Mouse (Mus musculus) spleen, adult 12 weeks (tissue): ENCODE measurements around the gene Gse1.

Experiments used
- DNase-seq: peaks from one replicate; pipeline ENCODE4 v3.0.0; 2022; ENCODE audit warnings: low spot score

Gene Gse1

DNA sequence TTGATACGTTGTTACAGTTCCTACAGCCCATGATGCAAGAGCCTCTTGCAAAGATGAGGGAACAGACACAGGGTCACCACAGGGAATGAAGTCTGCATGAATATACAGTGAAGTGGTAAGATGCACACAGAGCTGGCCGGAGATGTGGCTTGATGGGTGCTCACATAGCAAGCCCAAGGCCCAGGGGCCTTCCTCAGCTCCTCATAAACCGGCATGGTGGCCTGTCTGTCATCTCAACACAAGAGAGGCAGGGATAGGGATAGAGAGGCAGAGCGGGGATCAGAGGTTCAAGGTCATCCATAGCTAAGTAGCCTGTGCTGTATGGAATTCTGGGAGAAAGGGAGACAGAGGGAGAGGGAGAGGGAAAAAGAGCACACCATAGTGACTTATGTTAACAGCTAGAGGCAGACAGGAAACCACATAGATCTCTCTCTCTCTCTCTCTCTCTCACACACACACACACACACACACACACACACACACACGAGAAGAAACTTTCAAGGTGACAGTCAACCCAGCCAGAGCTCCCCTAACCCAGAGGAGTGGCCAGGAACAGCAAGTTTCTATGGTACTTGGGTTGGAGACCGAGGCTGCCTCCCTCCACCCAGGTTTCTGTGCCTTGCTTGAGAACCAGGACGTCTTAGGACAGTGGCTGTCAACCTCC, 175.5 kb downstream of the Gse1 start:
- DNase-seq: no peak

DNA sequence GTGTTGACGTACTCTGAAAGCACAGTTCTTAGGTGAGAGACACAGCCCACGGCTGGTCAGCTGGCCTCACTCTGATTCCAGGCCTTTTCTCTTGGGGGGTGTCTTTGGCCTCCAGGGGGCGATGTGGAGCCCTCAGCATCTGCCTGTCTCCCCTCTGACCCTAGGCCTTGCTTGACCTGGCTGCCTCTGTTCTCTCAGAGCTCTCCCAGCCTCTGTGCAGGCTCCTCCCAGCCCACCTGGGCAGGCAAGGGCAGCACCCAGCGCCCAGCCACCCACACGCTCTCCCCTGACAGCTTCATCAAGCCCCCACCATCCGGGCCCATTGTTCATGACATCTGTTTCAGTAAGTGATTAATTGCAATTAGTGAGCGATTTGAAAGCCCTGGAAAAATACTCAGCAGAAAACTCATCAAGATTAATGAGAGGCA, 176.4 kb downstream of the Gse1 start:
- DNase-seq: peak; percentile 59

DNA sequence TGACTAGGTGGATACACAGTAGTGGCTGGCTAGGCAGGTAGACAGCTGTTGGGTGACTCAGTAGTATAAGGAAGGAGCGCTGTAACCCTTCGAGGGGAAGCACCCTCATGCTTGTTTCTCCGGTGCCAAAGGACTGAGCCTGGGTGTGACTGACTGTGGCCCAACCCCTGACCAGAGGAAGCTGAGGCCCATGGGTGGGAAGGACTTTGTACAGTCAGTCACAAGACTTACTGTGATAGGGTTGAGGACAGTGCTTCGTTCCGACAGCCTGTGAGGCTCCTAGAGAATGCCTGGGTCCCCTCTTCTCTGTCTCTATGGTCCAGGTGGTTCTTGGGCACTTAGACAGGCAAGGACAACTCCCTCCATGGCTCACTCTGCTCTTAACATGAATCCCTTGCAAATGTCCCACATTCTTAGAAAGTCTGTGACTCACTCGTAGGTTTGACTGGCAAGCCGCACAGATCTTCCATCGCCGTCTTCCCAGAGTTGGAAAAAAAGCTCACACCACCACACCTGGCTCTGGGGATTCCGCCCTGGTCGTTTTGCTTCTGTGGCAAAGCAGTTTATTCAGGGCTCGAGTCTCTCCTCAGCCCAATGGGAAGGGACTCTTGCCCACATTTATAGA, 177.9 kb downstream of the Gse1 start:
- no peak for DNase-seq

DNA sequence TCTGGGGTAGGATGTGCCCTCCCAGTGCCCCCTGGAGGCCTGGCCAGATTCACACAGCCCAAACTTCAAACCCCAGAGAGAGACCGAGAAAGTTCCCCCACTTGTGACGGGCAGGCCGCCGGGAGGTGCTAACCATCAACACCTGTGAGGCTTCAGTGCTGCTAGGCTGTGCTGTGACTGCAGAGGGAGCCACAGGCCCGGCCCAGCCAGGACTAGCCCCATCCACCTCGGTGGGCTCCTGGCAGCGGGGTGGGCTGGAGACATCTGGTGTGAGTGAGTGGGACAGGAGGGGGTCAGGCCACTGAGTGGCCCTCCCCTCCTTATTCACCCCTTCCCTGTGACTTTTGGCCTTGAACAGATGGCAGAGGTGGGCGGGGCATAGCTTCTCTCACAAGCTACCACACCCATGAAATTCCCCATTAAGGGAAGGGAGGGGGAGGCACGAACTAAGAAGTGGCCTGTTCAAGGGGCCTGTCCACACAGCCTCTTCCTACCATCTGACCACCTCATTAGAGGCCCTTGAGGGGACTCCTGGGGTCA, 179.5 kb downstream of the Gse1 start:
- DNase-seq: peak; percentile 43

DNA sequence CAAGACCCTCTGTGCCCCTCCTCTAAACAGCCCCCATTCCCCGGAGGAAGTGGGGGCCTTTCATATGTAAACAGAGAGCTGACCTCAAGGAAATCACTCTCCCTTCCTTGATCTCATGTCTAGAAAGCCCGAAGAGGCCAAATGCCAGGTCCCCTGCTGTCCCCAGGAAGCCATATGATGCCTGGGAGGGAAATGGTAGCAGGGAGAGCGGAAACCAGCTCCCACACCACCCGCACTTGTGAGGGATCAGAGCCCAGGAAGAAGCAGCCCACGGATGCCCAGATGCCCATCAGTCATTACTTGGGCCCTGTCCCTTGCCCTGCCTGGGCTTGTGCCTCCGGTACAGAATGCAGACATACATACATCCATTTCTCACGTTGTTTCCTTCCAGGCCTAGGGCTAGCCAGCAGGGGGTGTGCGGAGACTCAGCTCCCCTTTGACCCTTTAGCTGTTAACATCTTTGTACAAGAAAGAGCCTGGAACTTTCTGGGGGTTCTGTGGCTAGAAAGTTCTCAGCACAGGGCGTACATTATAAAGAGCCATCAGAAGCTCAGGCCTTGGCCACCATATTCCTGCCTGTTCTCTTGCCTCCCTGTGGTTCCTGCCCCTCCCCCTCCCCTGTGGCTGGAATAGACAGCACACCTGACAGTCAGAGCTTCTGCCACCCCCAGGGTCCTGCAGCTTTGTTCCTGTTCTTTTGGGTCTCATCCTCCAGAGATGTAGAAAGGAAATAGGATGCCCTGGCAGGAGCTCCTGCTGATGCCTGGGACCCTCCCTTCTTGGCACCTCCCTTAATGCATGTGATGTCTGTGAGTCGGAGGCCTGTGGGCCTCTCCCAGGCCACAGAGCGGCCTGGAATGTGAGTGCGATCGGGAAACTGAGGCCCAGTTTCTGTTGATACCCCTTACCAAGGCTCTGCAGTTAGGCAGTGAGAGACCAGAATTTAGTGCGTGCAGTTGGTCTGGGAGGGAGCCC, 180.3 kb downstream of the Gse1 start:
- DNase-seq: no peak

DNA sequence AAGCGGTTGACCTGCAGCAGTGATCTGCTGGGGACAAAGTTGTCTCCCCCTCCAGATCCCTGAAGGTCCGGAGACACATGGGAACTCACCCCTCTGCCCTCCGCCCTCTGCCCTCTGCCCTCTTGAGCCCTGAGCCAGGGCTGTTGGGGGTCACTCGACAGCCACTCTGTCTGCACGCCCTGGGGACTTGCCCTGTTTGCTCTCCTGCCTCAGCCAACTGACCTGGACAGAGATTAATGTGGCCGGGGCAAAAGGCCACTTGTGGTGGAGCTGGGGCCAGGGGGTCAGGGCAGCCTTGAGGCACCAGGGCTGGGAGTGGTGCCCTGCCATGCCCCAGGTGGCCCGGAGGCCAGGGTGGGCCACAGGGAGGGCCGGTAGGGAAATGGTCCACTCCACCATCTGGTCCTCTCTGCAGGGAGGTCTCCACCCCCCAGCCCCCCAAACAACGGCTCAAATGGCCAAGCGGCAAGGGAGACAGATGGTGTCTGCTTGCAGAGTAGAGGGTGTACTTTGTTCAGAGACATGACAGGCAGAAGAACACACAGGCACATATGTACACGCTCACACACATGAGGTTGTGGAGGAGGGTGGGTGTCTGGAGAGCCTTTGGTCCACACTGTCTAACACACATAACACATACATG, 181.2 kb downstream of the Gse1 start:
- no peak for DNase-seq

DNA sequence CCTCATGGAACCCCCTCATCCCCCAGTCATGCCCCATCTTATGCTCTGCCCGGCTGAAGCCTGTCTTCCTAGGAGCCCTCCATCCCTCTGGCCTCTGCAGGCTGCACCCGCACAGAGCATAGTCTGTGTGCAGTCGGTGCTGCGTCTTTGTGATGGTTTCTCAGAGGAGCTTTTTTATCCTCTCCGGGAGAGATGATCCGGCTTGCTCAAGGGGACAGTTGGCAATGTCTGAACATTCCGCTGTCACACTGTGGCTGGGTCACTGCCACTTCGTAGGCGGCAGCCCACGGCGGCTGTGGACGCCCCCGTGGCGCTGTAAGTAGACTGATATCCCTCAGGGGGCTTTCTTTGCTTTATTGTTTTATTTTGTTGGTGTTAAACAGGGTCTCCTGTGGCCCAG, 182.8 kb downstream of the Gse1 start:
- DNase-seq: no peak

DNA sequence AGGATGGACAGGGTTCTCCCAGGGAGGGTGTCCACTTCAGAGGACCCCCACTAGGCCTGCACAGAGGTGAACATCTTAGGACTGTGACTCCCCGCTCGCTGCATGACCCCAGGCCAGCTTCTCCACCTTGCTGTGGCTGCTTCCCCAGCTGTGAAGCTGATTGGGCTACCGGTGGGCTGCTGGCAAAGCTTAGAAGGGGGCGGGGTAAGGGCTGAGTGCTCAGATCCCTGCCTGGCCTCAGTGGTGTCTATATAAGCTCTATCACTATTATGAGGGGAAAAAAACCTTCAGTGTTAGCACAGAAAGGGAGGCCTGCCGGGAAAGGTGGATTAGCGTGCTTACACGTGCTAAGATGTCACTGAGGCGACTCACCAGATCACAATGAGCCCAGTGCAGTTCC, 183.6 kb downstream of the Gse1 start:
- DNase-seq: no peak

DNA sequence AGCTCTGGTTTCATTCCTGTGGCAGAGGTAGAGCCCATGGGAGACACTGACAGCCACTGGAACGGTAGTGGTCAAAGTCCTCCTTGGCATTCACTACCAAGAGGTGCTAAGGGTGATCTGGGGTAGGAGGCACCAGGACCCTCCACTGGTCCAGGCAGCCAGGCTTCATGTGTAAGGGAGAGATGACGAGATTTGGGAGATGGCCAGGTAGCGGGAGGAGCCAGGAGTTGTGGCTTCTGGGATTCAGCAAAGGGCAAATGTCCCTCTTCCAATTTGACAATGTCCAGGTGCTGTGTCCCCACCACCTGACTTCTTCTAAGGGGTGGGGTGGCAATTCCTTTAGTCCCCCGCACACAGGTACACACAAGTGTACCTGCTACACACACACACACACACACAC, 184.1 kb downstream of the Gse1 start:
- DNase-seq: no peak

DNA sequence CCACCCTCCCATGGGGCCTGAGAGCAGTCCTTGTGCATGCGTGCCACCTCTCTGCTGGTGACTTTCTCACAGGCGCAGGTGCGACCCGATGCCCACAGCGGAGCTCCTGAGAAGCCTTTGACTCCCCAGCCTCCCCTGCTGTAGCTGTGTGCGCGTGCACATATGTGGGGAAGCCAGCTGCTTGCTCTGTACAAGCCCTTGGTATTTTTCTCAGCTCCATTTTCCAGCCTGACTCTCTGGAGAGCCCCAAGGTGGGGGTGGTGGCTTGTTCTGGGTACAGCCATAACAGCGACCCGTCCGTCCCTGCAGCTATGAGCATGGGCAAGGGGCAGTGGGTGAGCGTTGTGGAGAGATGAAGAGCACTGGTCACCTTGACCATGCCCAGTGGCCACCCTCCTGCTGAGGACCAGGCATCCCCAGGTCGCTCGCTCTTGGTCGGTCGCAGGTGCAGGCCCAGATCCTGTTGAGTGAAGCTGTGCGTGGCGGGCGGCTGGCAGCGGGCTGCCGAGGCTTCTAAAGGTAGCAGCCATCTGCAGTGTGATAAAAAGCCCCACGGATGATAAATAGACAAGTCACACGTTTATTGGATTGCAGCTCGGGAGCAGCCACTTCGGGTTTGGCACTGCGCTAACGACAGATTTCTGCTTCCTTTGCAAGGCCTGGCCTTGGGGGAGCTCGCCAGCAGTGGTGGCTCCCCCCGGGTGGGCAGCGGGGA, 184.8 kb downstream of the Gse1 start:
- DNase-seq: no peak

DNA sequence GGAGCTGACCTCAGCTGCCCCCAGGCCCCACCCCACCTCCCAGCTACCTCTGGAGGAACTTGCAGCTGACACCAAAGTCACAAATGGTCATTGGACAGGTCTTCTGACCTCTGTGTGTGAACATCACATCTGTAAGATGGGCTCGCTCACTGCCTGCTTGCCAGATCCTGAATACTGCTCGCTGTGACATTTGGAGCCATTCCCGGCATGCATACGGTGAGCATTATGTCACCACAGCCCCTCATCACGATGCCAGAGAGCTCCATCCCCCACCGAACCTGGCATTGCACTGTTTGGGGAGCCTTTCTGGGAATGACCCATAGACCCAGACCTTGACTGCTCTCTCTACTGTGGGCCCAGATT, 185.4 kb downstream of the Gse1 start:
- DNase-seq: no peak

DNA sequence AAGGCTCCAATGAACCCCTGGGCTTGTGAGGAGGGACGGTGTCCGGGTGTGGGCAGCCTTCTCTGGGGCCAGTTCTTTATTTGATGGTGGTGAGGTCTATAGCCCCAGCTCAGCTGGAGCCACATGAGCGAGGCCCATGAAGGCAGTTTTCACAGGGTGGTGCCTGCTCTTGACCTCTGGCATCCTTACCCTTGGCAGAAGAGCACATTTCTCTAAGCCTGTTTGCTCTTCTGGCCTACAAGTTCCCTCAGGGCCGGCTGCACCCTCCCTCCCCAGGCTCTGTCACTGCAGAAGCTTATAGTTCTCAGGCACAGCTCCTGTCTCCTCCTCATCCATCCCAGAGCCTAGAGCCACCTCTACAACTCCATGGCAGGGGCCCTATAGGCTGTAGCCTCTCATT, 186.0 kb downstream of the Gse1 start:
- no peak for DNase-seq

DNA sequence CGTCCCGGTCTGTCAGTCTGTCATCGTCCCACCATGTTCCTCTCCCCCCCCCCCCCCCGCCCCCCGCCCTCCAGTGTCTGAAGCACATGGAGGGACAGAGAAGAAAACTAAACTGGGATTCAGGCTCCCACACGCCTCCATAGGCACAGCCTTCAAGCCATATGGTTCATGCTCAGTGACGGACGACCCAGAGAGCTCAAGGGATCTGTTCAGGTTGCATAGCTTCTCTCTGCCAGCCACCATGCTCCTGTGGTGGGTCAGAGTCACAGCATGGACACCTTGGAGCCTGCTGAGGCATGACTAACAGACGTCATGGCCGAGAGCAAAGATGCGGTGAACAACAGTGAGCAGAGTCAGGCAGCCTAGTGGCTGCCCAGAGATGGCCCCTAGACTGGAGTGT, 187.2 kb downstream of the Gse1 start:
- no peak for DNase-seq

DNA sequence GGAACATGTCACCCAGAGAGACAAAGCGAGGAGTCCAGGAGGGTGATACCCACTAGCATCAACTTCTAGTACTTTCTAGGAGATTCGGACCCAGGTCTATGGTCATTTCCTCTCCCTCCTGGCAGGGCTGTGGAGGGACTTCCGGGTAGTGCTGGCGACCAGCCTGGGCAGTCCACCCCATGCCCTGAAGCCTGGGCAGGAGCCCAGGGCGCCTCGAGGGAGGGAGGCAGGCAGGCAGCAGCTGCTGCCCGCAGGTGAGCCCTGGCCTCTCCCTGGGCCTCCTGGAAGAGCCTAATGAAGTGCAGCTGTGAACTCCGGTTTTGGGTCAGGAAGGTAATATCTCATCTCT, 187.9 kb downstream of the Gse1 start:
- DNase-seq: no peak

DNA sequence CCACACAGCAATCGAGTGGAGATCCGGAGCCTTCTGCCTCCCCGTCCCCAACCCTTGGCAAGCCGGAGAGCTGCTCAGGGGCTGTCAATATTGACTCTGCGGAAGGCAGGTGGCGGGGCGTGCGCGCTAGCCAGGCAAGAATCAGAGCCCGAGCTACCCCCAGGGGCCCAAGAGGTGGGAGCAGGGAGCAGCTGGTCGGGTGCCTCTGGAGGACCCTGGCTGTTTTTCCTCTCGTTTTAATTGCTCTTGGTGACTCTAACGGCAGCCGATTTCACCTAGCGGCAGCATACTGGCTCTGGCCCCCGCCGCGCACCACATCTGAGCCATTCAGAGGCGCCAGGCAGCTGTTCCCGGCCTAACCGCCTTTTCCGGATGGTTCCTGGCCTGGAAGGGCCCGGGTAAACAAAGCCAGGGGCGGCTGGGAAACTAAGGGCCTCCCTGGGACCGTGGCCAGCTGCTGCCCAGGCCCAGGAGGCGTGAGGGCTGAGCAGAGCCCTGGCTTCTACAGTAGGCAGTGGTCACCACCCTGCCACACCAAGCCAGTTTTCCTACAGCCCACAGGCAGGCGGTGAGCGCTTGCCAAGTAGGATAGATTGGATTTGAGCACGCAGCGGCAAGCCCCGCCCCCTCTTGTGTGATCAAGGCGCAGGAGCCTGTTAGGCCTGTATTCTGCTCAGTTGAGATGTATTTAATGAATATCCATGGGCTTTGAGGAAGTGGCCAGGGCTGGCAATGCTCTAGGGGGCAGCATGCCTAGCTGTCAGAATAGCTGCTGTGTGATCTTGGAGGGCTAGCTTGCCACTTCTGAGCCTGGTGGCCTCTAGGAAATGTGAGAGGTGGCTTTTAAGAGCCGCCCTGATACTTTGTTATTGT, 188.5 kb downstream of the Gse1 start:
- no peak for DNase-seq

DNA sequence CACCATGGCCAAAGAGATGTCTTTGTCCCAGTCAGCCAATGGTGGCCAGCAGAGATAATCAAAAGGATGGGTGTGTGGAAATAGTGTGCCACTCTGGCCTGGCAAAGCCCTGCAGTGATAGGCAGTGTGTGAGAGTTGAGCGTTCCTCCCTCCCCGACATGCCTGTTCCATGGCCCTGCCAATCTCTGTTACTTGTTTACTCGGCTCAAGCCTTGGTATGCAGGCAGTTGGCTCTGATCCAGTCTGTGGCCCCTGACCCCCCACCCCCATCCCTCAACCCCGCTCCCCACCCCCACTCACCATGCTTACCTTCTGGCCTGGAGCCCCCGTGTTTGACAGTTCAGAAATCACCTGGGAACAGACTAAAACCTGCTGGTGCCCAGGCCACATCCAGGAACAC, 189.9 kb downstream of the Gse1 start:
- DNase-seq: no peak

DNA sequence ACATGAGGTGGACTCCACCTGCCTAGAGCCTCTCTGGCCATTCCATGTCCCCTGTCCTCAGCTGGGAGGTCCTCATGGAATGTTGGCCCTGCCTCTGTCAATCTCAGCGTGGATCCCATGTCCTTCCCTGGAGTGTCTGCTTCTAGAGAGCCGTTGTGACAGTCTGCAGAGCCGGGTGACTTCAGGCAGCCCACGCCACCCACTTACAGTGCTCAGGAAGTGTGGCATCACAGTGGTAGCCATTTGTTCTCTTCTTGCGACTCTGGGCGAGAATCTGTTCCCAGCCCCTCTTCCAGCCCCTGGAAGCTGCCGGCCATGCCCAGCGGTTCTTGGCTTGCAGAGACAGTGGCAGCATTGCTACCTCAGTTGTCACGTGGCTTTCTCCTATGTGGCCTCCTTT, 191.4 kb downstream of the Gse1 start:
- no peak for DNase-seq

DNA sequence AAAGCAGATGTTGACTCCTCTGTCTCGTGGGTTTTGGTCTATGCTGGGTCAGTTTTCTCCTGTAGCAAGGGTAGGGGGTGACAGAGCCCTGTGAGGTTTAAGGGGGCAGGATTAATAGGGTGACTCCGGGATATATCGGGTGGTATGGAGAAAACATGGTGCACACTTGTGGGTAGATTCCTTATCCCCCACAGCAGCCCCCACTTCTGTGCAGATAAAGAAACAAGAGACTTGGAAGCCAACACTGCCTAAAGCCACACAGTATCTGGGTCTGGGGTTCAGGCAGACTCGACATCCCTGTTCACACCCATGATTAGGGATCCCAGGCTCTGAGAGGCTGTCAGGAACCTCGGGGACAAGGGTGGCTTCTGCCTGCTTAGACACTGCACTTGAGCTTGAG, 192.0 kb downstream of the Gse1 start:
- DNase-seq: no peak

DNA sequence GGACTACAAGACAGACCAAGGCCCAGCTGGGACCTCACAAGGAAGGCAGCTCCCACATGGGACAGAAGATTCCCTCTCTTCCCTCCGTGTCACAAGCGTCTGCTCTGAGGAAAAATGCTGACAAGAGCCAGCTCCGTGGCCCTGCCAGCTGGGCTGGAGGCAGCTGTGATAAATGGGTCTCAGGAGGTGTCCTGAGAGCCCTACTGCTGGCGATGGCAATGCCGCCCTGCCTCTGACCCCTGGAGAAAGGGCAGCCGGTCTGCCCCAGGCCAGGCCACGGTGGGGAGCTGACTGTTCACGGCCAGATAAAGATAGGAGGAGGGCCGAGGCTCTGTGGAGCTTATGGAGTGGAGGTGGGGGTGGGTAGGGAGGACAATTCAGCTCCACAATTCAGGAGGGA, 193.4 kb downstream of the Gse1 start:
- no peak for DNase-seq

DNA sequence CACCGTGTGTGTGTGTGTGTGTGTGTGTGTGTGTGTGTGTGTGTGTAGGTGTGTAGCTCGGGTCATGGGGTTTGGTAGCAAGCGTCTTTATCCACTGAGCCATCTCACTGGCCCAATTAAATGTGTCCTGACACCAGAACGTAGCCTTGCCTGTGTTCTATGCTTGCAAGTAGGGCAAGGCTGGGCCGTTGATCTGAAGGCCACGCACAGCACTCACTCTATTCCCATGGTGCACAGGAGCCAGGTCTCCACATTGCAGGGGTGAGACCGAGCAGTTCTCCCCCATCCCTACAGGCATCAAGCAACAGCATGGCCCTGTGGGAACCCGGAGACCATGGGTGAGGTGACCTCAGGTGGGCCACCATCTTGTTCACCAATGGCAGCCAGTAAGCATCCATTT, 194.0 kb downstream of the Gse1 start:
- DNase-seq: no peak

DNA sequence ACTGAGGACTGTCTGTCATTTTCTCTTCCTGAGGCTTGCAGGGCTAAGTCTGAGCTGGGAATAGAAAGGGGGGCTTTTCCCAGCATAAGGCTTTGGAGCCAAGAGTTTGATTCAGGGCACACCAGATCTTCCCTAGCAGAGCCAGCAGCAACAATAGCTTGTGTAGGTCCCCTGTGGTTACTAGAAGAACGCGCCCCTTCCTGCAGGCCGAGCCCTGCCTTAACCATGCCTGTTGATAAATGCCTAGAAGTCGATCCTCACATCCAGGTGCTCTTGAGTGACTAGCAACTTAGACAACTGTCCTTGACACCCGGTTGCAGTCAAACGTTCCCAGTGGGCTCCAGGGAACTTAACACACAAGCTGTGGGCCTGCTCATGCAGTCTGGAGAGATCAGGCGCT, 195.3 kb downstream of the Gse1 start:
- no peak for DNase-seq
